Mouse (Mus musculus) gastrocnemius, postnatal 36 days (tissue): ENCODE results near the gene Fgfr2. TPM values are rescaled to one million over a fixed set of nuclear protein-coding genes. Genes with fewer than 3 reads are reported as not detected.

Experiments
- DNase-seq, 2 experiments: peaks; one replicate each; pipeline ENCODE4 v3.0.0; 2022
- intact Hi-C: fragments of 180-260 bp; cut with DNase I; formaldehyde crosslinking; loops from one replicate; pipeline ENCODE4 v1.15.1; 2025
- total RNA-seq, 2 experiments: library from RNA; stranded (reverse); gene quantifications; 2 replicates each; pipeline ENCODE4 v1.2.3; 2021

Gene Fgfr2
- total RNA-seq, 2 experiments from 2014 or later, result 0.28 to 0.49 TPM

DNA sequence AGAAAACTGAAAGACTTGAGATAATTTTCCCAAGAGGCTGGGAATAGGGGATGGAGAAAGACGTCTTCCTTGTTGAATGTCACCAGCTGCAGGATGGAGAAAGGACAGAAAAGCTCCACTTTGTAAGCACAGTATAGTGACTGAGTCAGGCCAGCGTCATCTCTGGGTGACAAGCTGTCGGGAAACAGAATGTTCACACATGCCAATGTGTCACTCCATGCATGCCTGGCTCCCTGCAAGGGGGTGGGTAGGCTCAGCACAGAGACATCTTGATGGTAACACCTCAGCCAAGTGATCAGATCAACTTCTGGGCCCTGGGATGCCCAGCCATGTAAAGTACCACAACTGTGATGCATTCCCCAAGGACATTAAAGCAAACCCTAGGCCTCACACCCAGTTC is 942.1 kb downstream of the Fgfr2 start:
- intact Hi-C loops, result no loop called here

GRCm38 (mm10) chr7:132179049-132179448 is 944.1 kb downstream of the Fgfr2 start:
- intact Hi-C loops, result no loop called here
- no peak for DNase-seq

More for the DNA sequence above, 942.1 kb downstream of the Fgfr2 start:
- DNase-seq, result no peak

DNA sequence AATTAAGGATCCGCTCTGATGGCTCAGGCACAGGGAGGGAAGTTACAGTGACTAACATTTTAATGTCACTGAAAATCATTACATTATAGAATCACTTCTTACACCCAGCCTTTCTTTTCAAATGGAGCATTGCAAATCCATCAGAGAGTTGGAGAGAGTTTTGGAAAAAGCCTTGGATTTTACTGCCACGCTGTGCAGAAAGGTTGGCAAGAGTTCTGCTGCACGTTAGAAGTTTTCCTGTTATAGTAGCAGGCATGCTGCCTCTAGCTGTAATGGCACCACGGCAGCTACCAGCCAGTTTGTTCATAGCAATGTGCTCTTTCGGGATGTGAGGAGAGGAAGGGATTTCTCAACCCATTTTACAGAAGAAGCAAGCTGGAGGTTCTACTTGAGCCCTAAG is 948.4 kb downstream of the Fgfr2 start:
- intact Hi-C loops, result no loop called here
- no peak for DNase-seq

- DNase-seq, result no peak
- intact Hi-C loops, result no loop called here
Measured at GRCm38 (mm10) chr7:132174296-132174695, 948.9 kb downstream of the Fgfr2 start.

DNA sequence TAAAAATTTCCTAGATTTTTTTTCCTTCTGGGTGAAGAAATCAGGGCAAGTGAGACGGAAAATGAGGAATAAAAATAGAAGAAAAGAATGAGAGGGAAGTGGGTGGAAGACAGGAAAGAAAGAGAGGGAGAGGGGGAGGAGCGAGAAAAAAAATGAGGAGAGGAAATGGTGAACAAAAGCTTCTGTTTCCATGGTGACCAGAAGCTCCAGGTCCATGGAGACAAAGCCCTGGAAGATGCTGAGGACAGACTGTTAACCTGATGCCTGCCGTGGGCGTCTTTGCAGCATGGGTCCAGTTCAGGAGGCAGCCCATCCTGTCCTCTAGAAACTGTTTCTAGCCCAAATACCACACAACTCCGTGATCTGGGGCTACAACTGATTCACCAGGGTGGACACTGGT is 950.9 kb downstream of the Fgfr2 start:
- intact Hi-C loops, result no loop called here
- no peak for DNase-seq

DNA sequence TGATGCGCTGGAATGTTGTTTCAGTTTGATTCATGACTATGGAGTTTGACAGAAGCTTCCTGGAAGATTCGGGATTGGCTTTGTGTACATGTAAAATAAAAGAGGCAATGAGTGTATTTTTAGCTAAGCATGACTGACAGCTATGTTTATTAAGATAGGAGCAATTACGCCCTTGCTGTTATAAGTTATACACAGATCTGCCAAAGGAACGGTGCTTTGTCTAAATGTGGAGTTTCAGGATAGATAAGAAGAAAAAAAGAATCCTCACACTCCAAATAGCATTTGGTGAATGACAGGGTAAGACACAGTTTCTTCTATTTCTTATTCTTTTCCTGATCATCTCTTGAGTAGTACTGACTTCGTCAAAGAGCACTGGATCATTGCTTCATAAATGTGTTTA is 951.4 kb downstream of the Fgfr2 start:
- intact Hi-C loops, result no loop called here
- no peak for DNase-seq

DNA sequence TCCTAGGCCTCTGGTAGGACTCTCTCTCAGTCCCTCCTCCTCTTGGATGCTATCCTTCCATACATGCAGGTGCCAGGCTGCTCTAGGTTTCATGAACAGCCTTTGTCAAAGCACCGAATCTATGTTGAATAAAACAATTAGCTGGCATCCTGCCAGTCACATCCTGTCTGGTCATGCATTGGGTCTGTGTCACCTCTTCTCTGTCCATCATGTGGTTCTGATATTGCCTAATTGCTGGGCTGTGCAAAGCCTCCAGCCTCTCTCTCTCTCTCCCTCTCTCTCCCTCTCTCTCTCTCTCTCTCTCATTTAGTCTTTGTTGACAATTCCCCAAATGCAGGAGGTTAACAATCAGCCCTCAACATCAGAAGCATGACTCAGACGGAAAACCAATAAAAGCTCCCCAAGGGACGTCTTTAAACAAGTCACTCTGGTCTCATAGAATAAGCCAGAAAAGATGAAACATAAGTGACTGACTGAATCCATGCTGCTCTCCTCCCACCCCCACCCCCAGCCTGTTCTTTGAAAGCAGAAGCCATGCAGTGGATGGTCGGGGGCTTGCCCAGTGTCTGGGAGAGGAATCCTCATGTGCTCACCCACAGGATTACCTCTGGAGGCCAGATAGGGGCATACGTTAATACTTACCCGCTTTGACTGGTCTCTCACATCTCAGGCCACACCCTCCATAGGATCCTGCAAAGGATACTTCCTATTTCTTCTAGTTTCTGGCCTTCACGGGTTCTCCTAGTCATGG is 953.6 kb downstream of the Fgfr2 start:
- DNase-seq, result no peak
- intact Hi-C loops, result loop anchor here (1.0 kb wide), 1 partner anchor 18 kb away; no protein-coding TSS in a partner anchor

- DNase-seq, result no peak
- intact Hi-C loops, result no loop called here
Measured at GRCm38 (mm10) chr7:132167239-132167638, 955.9 kb downstream of the Fgfr2 start.

GRCm38 (mm10) chr7:132162254-132162653 is 960.9 kb downstream of the Fgfr2 start:
- intact Hi-C loops, result no loop called here
- DNase-seq, result no peak

GRCm38 (mm10) chr7:132158321-132159025 is 964.7 kb downstream of the Fgfr2 start:
- intact Hi-C loops, result no loop called here
- DNase-seq, result no peak

DNA sequence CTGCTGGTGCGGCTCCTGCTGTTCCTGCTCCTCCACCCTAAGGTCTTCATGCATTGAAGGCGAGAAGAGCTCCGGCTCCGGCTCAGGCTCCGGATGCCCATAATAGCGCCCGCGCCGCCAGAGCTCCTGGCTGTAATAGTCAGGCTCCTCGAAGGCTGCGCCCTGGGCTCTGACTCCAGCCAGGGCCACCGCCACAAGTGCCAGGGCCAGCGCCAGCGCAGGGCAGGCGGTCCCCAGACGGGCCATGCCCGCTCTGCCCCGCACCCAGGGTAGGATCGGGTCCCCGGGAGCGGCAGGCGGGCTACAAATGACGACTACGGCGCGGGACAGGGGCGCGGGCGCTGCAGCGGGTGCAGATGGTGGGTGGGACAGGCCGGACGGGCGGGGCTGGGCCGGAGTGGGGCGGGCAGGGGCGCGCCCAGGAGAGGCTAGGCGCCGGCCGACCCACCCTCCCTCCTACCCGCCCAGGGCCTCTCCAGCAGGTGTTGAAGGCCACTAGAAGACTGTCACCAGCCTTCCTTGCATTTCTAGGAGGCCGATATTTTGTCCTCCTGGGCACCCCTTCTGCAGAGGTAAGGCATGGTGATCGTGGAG is 968.7 kb downstream of the Fgfr2 start, which contains the start of gene Cpxm2:
Cpxm2 (minus strand) TSS at position 372 of the 594 bp plus-strand sequence.
- peak in 1 of 2 experiments; percentile 21 for DNase-seq
- intact Hi-C loops, result no loop called here

DNA sequence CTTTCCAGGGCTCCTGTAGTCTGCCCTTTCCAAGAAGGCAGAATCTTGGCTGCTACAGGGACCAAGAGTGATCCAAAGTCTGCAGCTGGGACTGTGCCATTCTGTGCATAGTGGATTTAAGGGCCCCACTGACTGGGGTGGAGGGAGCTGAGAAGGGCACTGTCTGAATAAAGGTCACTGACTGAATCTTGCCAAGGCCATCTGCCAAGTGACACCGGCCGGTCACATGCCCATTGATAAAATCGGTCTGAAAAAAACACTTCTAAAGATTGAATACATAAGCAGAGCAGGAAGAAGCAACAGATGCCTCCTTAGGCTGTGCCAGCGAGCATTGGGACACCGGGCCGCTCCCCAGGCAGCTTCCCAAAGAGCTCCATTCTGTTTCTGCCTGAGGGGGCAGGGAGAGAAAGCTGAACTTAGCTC is 969.4 kb downstream of the Fgfr2 start:
- intact Hi-C loops, result no loop called here
- no peak for DNase-seq

DNA sequence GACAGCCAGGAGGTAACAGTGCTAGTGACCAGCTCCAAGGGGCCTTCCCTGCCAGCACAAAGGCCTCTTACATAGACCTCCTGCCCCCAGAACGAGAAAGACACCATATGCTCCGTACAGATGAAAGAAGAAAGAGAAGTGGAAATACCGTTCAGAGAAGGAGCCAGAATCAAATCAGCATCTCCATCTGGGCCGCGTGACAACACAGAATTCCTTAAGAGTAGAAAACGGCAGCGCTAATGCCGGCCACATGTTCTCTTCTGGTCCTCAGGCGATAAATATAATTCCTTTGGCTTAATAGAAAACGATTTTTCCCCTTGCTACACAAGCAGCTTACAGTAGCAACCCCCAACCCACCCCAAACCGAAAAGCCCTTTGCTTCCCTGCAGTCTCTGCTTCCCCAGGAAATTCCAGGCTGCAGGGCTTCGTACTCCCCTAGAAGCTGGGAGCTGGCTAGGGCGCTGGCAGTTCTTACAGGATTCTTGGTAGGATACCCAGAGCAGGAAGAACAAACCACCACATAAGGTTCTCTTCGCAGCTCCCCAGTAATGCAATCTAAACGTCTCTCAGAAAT is 977.8 kb downstream of the Fgfr2 start:
- no peak for DNase-seq
- intact Hi-C loops, result no loop called here

- intact Hi-C loops, result no loop called here
- DNase-seq, result no peak
Measured at GRCm38 (mm10) chr7:132128687-132129086, 994.5 kb downstream of the Fgfr2 start.

- DNase-seq, result no peak
- intact Hi-C loops, result no loop called here
Measured at GRCm38 (mm10) chr7:132124948-132125347, 998.2 kb downstream of the Fgfr2 start.

DNA sequence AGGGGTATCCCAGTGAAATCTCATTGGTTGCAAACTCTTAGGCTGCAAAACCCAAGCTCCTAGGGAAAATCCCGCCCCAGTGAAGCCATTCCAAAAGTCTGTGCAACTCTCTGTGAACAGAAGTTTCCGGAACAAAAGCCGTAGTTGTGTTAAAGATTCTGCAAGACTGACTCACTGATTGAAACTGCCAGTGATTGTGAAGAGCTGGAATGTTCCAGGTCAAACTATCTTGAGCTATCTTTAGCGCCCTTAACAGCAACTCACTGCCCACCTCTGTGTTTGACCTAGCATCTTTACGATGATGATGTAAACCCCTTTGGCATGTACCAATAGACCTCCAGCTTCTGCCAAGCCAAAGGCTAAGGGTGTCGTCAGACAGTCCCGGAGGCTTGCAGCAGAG is 999.9 kb downstream of the Fgfr2 start:
- intact Hi-C loops, result no loop called here
- DNase-seq, result no peak

DNA sequence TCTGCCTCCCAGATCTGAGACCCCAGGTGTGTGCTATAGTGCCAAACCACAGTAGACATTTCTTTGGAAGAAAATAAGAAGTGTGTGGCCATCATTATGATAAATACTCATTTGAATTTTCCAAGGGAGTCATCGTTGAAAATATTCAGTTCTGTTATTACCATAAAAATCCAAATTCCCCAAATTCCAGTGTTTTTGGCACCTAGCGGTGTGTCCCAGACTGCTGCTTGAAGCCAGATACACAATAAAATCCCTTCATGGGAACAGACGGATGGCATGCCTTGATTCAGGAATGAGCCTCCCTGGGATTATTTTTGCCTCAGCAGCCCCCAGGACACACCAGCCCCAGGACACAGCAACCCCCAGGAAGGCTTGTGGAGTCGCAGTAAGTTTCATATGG is 1003.3 kb downstream of the Fgfr2 start:
- no peak for DNase-seq
- intact Hi-C loops, result no loop called here

DNA sequence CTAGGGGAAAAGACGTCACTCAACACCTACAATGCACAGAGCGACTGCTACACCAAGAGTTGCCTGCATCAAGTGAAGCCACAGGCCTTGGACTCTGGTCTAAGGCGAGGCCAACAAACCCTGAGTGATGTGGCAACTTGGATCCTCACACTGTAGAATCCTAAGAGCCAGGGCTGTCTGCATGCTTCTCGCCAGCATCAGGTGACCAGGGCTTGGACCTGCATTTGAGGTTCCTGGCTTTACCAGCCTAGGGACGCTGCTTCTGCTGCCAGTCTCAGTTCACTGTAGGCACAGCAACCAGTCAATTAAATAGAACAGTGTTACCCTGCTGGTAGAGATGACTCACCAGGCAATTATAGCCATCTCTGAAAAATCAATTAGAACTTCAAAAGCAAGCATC is 1011.4 kb downstream of the Fgfr2 start:
- peak in 1 of 2 experiments; percentile 18 for DNase-seq
- intact Hi-C loops, result no loop called here

- DNase-seq, result no peak
- intact Hi-C loops, result no loop called here
Measured at GRCm38 (mm10) chr7:132110308-132110707, 1012.8 kb downstream of the Fgfr2 start.

- intact Hi-C loops, result no loop called here
- no peak for DNase-seq
Measured at GRCm38 (mm10) chr7:132106891-132107290, 1016.3 kb downstream of the Fgfr2 start.

- intact Hi-C loops, result no loop called here
- DNase-seq, result no peak
Measured at GRCm38 (mm10) chr7:132105326-132105725, 1017.8 kb downstream of the Fgfr2 start.
